Mouse (Mus musculus) myocyte (in vitro differentiated cells): ENCODE measurements around the gene Rpia. TPM values are rescaled to one million over a fixed set of nuclear protein-coding genes. Genes with fewer than 3 reads are reported as not detected.

Experiments
- H3K27me3 ChIP-seq: one replicate; pipeline ENCODE4 v1.6.1; 2011; ENCODE audit not compliant: control insufficient read depth, insufficient read depth, insufficient read length
- H3K36me3 ChIP-seq: one replicate; pipeline ENCODE4 v1.6.1; 2011; ENCODE audit not compliant: control insufficient read depth, insufficient read depth
- H3K4me2 ChIP-seq: one replicate; pipeline ENCODE4 v1.6.1; 2011; ENCODE audit warnings: low read depth, control low read depth
- H3K4me3 ChIP-seq: one replicate; pipeline ENCODE4 v1.5.1; 2011; ENCODE audit warnings: mild to moderate bottlenecking, control low read depth, moderate library complexity
- H3K79me2 ChIP-seq: one replicate; pipeline ENCODE4 v1.6.1; 2011; ENCODE audit not compliant: control insufficient read depth, insufficient read depth
- H3ac ChIP-seq: one replicate; pipeline ENCODE4 v1.6.1; 2011; ENCODE audit not compliant: control insufficient read depth, insufficient read length
- CEBPB ChIP-seq: IDR thresholded peaks from 2 replicates; pipeline ENCODE4 v1.6.1; 2011; ENCODE audit warnings: mild to moderate bottlenecking, moderate library complexity; ENCODE audit not compliant: poor library complexity, insufficient read depth, severe bottlenecking
- E2F4 ChIP-seq: IDR thresholded peaks from one replicate; pipeline ENCODE4 v1.6.1; 2011; ENCODE audit warnings: mild to moderate bottlenecking, control low read depth, moderate library complexity; ENCODE audit not compliant: insufficient read depth
- MAX ChIP-seq: IDR thresholded peaks from one replicate; pipeline ENCODE4 v1.6.1; 2011; ENCODE audit warnings: low read depth, mild to moderate bottlenecking, control low read depth
- MYOD1 ChIP-seq, 3 experiments: IDR thresholded peaks; one replicate each; pipeline ENCODE4 v1.6.1; 2011; ENCODE audit warnings: control low read depth in 2 of 3, low read depth in 2 of 3, mild to moderate bottlenecking in 2 of 3, moderate library complexity in 1 of 3; ENCODE audit not compliant: insufficient read length in 2 of 3, control insufficient read depth in 1 of 3
- MYOG ChIP-seq, 3 experiments: IDR thresholded peaks; one replicate each; pipeline ENCODE4 v1.6.1; 2011; ENCODE audit warnings: control low read depth in 2 of 3, low read depth in 2 of 3, mild to moderate bottlenecking in 2 of 3; ENCODE audit not compliant: insufficient read length in 2 of 3, control insufficient read depth in 1 of 3, insufficient read depth in 1 of 3
- POLR2A ChIP-seq: IDR thresholded peaks from one replicate; pipeline ENCODE4 v1.6.1; 2011; ENCODE audit warnings: low read depth, mild to moderate bottlenecking, control low read depth, moderate library complexity; ENCODE audit not compliant: insufficient read length
- POLR2AphosphoS2 ChIP-seq: IDR thresholded peaks from one replicate; pipeline ENCODE4 v1.6.1; 2011; ENCODE audit warnings: low read depth, control low read depth; ENCODE audit not compliant: insufficient read length
- REST ChIP-seq: IDR thresholded peaks from one replicate; pipeline ENCODE4 v1.6.1; 2011; ENCODE audit warnings: mild to moderate bottlenecking, control low read depth, moderate library complexity; ENCODE audit not compliant: insufficient read depth, insufficient read length
- SRF ChIP-seq: IDR thresholded peaks from one replicate; pipeline ENCODE4 v1.6.1; 2011; ENCODE audit warnings: low read depth; ENCODE audit not compliant: control insufficient read depth, insufficient read length
- TCF12 ChIP-seq: IDR thresholded peaks from one replicate; pipeline ENCODE4 v1.6.1; 2011; ENCODE audit warnings: mild to moderate bottlenecking, control low read depth; ENCODE audit not compliant: poor library complexity, insufficient read depth, severe bottlenecking
- TCF3 ChIP-seq: IDR thresholded peaks from one replicate; pipeline ENCODE4 v1.6.1; 2011; ENCODE audit warnings: low read depth, control low read depth; ENCODE audit not compliant: insufficient read length
- USF1 ChIP-seq: IDR thresholded peaks from one replicate; pipeline ENCODE4 v1.6.1; 2011; ENCODE audit warnings: low read depth, mild to moderate bottlenecking, control low read depth, moderate library complexity
- polyA plus RNA-seq: library from polyadenylated mRNA; unstranded; fragments of >200 nt; fragmentation: generic; extraction: Trizol; gene quantifications from one replicate; pipeline ENCODE4 v1.2.1, GENCODE M21; 2012; ENCODE audit warnings: missing spikeins

Rpia gene
- polyA plus RNA-seq, 1 experiment, result 11.6 TPM

- Histone ChIP-seq H3K27me3 (no peaks in the 10 kb centered on the region), H3K36me3 (no peaks in the 10 kb centered on the region), H3K79me2 (no peaks in the 10 kb centered on the region), H3K4me3 (no peak overlapping the region), H3ac (no peak overlapping the region), H3K4me2 (no peak overlapping the region)
- TF ChIP-seq REST, result no peak
- no peak for TF ChIP-seq TCF3
- TF ChIP-seq USF1, result no peak
- no peak for TF ChIP-seq MAX
- TF ChIP-seq SRF, result no peak
- TF ChIP-seq E2F4, result no peak
- TF ChIP-seq TCF12, result no peak
Measured at GRCm38 (mm10) chr6:70754833-70755232, 37.2 kb downstream of the Rpia start.

GRCm38 (mm10) chr6:70752351-70752750 is 39.7 kb downstream of the Rpia start:
- Histone ChIP-seq H3ac (no peak overlapping the region), H3K4me2 (no peak overlapping the region), H3K4me3 (no peak overlapping the region), H3K27me3 (no peaks in the 10 kb centered on the region), H3K36me3 (no peaks in the 10 kb centered on the region), H3K79me2 (no peaks in the 10 kb centered on the region)
- no peak for TF ChIP-seq CEBPB
- TF ChIP-seq SRF, result no peak
- TF ChIP-seq E2F4, result no peak
- TF ChIP-seq TCF12, result no peak
- TF ChIP-seq POLR2AphosphoS2, result no peak
- TF ChIP-seq POLR2A, result no peak
- no peak for TF ChIP-seq TCF3
- no peak for TF ChIP-seq MAX
- no peak for TF ChIP-seq REST
- TF ChIP-seq USF1, result no peak

DNA sequence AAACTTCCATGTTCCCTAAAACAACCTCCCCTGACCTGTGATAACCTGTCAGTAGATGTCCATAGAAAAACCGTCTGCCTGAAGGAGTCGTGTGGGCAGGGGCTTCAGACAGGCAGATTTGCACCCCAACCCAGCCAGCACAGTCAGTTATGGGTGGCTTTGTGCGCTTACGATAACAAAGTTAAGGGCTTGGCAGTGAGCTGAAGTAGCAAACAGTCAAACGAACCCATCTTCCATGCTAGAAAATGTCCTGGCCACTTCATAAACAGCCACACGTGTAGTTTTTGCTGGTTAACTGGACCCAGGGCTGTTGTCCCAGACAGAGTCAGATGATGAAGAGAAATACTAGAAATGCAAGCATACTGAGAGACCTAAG is 40.1 kb downstream of the Rpia start:
- TF ChIP-seq POLR2AphosphoS2, result no peak
- no peak for TF ChIP-seq TCF3
- no peak for TF ChIP-seq SRF
- TF ChIP-seq MYOG (IDR thresholded peaks at IDR 0.05; ENCODE audit: control insufficient read depth in 1 of 3, insufficient read depth in 1 of 3, insufficient read length in 2 of 3, low read depth in 2 of 3), result no peak
- no peak for TF ChIP-seq POLR2A
- no peak for TF ChIP-seq USF1
- TF ChIP-seq MAX, result no peak
- TF ChIP-seq E2F4, result no peak
- no peak for TF ChIP-seq REST
- TF ChIP-seq TCF12, result no peak
- TF ChIP-seq MYOD1 (IDR thresholded peaks at IDR 0.05; ENCODE audit: control insufficient read depth in 1 of 3, insufficient read length in 2 of 3, low read depth in 2 of 3), result no peak
- no peak for TF ChIP-seq CEBPB

DNA sequence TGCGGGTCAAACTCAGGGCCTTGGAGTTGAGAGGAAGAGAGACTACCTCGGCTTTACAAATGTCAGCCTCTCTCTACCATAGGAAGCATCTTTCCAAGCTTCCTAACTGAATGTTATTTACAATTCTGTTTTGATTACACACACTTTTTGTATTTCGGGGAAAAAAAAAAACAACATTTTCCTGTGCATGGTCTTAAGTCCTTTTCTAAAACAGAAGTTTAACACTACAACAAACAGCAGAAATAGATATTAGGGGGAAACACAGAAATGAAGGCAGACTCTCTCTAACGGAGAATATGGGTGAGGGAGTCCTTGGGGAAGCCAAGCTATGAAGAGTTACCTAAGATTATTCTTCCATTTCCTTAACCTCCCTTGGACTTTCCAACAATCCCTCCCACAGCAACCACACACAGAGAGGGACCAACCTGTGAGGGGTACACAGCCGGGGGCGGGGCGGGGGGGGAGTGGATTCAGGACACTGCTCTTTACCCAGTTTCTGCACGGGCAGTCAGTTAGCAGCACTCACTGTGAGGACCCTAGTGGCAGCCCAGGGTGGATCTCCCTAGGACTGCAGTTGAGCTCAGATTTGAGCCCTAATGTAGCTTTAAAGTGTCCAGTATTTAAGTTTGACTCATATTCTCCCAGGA is 40.7 kb downstream of the Rpia start:
- TF ChIP-seq REST (no peak), E2F4 (no peak)
- no peak overlapping the region for H3K4me2 ChIP-seq

More for the DNA sequence above, 40.1 kb downstream of the Rpia start:
- Histone ChIP-seq H3K36me3 (no peaks in the 10 kb centered on the region), H3K27me3 (no peaks in the 10 kb centered on the region), H3ac (no peak overlapping the region), H3K79me2 (no peaks in the 10 kb centered on the region), H3K4me3 (no peak overlapping the region), H3K4me2 (no peak overlapping the region)

DNA sequence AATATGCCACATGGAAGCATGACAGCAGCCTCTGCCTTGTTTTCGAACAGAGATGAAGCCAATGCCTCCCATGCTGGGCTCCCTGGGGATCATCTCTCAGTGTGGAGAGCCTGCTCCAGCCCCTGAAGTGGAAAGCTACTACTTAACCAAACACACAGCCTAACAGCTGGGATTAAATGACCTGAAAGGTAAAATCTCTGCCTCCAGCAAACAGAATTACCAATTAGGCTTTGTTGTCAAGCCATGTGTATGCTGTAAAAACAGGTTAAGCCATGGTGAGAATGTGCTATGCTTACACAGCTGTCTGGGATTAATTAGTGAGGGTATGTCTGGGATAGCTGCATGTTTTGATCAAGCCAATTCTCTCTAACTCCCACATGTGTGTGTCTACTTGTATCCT is 42.3 kb downstream of the Rpia start:
- no peaks in the 10 kb centered on the region for H3K27me3 ChIP-seq
- TF ChIP-seq POLR2A (no peak), REST (no peak), CEBPB (no peak), POLR2AphosphoS2 (no peak), USF1 (no peak), MYOD1 (IDR thresholded peaks at IDR 0.05; ENCODE audit: control insufficient read depth in 1 of 3, insufficient read length in 2 of 3, low read depth in 2 of 3) (no peak), SRF (no peak), MYOG (IDR thresholded peaks at IDR 0.05; ENCODE audit: control insufficient read depth in 1 of 3, insufficient read depth in 1 of 3, insufficient read length in 2 of 3, low read depth in 2 of 3) (no peak), MAX (no peak), TCF3 (no peak), E2F4 (no peak), TCF12 (no peak)
- no peaks in the 10 kb centered on the region for H3K36me3 ChIP-seq
- H3K79me2 ChIP-seq, result no peaks in the 10 kb centered on the region
- no peak overlapping the region for H3ac ChIP-seq
- H3K4me2 ChIP-seq, result no peak overlapping the region
- no peak overlapping the region for H3K4me3 ChIP-seq

More for the DNA sequence above, 40.7 kb downstream of the Rpia start:
- no peaks in the 10 kb centered on the region for H3K79me2 ChIP-seq
- no peak overlapping the region for H3K4me3 ChIP-seq
- H3ac ChIP-seq, result no peak overlapping the region
- no peaks in the 10 kb centered on the region for H3K27me3 ChIP-seq
- H3K36me3 ChIP-seq, result no peaks in the 10 kb centered on the region
